Mouse (Mus musculus): ENCODE data around the gene Arid1a. TPM values are rescaled to one million over a fixed set of nuclear protein-coding genes. Genes with fewer than 3 reads are reported as not detected.

Gene Arid1a
- polyA plus RNA-seq, 1 experiment from 2014 or later = 30.5 TPM

GRCm38 (mm10) chr4:133669652-133670210 lies 86.8 kb downstream of the Arid1a start:
- Histone ChIP-seq H3K36me3 (ENCODE audit: insufficient read depth, low read length) (peaks cover 4% of the 10 kb centered on the region; the same call in 1 of the 2 replicates), H3K4me1 (ENCODE audit: insufficient read depth, low read length) (peaks cover 34% of the 10 kb centered on the region), H3K27me3 (ENCODE audit: insufficient read depth, low read length) (no peaks in the 10 kb centered on the region), H3K4me3 (ENCODE audit: low read length) (no peak overlapping the region), H3K9ac (replicated peaks; ENCODE audit: low read length) (peak overlapping the region; percentile 33; the same call in 1 of the 2 replicates), H3K27ac (ENCODE audit: low read length) (peak overlapping the region; percentile 29; the same call in 1 of the 2 replicates), H3K9me3 (ENCODE audit: low read length) (no peaks in the 10 kb centered on the region), H3K4me2 (replicated peaks; ENCODE audit: low read depth, low read length) (no peak overlapping the region)
- 50% methylated on average over 6 of the region's 6 CpGs for WGBS
- no peak for ATAC-seq (ENCODE audit: low FRiP score, low TSS enrichment)

GRCm38 (mm10) chr4:133668537-133668936 lies 88.0 kb downstream of the Arid1a start:
- Histone ChIP-seq H3K27me3 (ENCODE audit: insufficient read depth, low read length) (no peaks in the 10 kb centered on the region), H3K9ac (replicated peaks; ENCODE audit: low read length) (no peak overlapping the region; the same call in 1 of the 2 replicates), H3K36me3 (ENCODE audit: insufficient read depth, low read length) (peaks cover 9% of the 10 kb centered on the region; the same call in 1 of the 2 replicates), H3K27ac (ENCODE audit: low read length) (no peak overlapping the region), H3K9me3 (ENCODE audit: low read length) (no peaks in the 10 kb centered on the region), H3K4me3 (ENCODE audit: low read length) (no peak overlapping the region), H3K4me1 (ENCODE audit: insufficient read depth, low read length) (peaks cover 22% of the 10 kb centered on the region), H3K4me2 (replicated peaks; ENCODE audit: low read depth, low read length) (no peak overlapping the region)
- WGBS = 58% methylated on average over 3 of the region's 3 CpGs
- no peak for ATAC-seq (ENCODE audit: low FRiP score, low TSS enrichment)

GRCm38 (mm10) chr4:133666199-133666598 lies 90.4 kb downstream of the Arid1a start:
- Histone ChIP-seq H3K27me3 (ENCODE audit: insufficient read depth, low read length) (no peaks in the 10 kb centered on the region), H3K36me3 (ENCODE audit: insufficient read depth, low read length) (peaks cover 15% of the 10 kb centered on the region; the same call in 1 of the 2 replicates), H3K4me1 (ENCODE audit: insufficient read depth, low read length) (peaks cover 13% of the 10 kb centered on the region), H3K27ac (ENCODE audit: low read length) (peak overlapping the region; percentile 11; the same call in 1 of the 2 replicates), H3K9me3 (ENCODE audit: low read length) (no peaks in the 10 kb centered on the region), H3K9ac (replicated peaks; ENCODE audit: low read length) (no peak overlapping the region), H3K4me3 (ENCODE audit: low read length) (no peak overlapping the region), H3K4me2 (replicated peaks; ENCODE audit: low read depth, low read length) (no peak overlapping the region)
- WGBS = 79% methylated on average over 6 of the region's 6 CpGs
- no peak for ATAC-seq (ENCODE audit: low FRiP score, low TSS enrichment)

GRCm38 (mm10) chr4:133665118-133665517 lies 91.5 kb downstream of the Arid1a start:
- Histone ChIP-seq H3K27me3 (ENCODE audit: insufficient read depth, low read length) (no peaks in the 10 kb centered on the region), H3K27ac (ENCODE audit: low read length) (no peak overlapping the region), H3K4me1 (ENCODE audit: insufficient read depth, low read length) (peaks cover 15% of the 10 kb centered on the region), H3K9ac (replicated peaks; ENCODE audit: low read length) (no peak overlapping the region), H3K36me3 (ENCODE audit: insufficient read depth, low read length) (peaks cover 15% of the 10 kb centered on the region; the same call in 1 of the 2 replicates), H3K9me3 (ENCODE audit: low read length) (no peaks in the 10 kb centered on the region), H3K4me2 (replicated peaks; ENCODE audit: low read depth, low read length) (no peak overlapping the region), H3K4me3 (ENCODE audit: low read length) (no peak overlapping the region)
- 73% methylated on average over 11 of the region's 11 CpGs for WGBS
- no peak for ATAC-seq (ENCODE audit: low FRiP score, low TSS enrichment)

GRCm38 (mm10) chr4:133662945-133663344 lies 93.6 kb downstream of the Arid1a start:
- no peak for ATAC-seq (ENCODE audit: low FRiP score, low TSS enrichment)

DNA sequence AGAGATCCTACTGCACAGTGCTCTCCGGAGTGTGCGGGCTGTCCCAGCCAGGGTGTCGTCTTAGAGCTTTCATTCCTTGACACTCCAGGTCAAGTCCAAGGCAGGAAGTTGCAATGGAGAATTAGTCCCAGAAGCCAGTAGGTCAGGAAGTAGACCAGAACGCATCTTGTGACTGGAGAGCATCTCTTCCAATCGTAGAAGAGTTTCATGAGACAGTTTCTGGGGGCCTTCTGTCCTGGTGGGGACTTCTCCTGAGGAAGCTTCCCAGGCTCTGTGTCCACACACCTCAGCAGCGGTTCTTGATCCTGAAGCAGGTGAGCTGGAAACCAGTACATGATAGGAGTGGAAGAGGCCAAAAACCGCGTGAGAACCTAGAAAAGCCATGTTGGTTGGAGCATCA lies 94.1 kb downstream of the Arid1a start:
- H3K4me2 ChIP-seq (replicated peaks; ENCODE audit: low read depth, low read length) = no peak overlapping the region
- no peak overlapping the region for H3K27ac ChIP-seq (ENCODE audit: low read length)
- H3K9ac ChIP-seq (replicated peaks; ENCODE audit: low read length) = no peak overlapping the region
- H3K9me3 ChIP-seq (ENCODE audit: low read length) = no peaks in the 10 kb centered on the region
- no peaks in the 10 kb centered on the region for H3K27me3 ChIP-seq (ENCODE audit: insufficient read depth, low read length)
- 85% methylated on average over 8 of the region's 8 CpGs for WGBS
- ATAC-seq (ENCODE audit: low FRiP score, low TSS enrichment) = no peak
- H3K36me3 ChIP-seq (ENCODE audit: insufficient read depth, low read length) = peaks cover 15% of the 10 kb centered on the region; the same call in 1 of the 2 replicates
- peaks cover 40% of the 10 kb centered on the region for H3K4me1 ChIP-seq (ENCODE audit: insufficient read depth, low read length)
- H3K4me3 ChIP-seq (ENCODE audit: low read length) = no peak overlapping the region

More at GRCm38 (mm10) chr4:133662945-133663344, 93.6 kb downstream of the Arid1a start:
- H3K4me3 ChIP-seq (ENCODE audit: low read length) = no peak overlapping the region
- H3K27ac ChIP-seq (ENCODE audit: low read length) = no peak overlapping the region
- no peaks in the 10 kb centered on the region for H3K9me3 ChIP-seq (ENCODE audit: low read length)
- no peak overlapping the region for H3K4me2 ChIP-seq (replicated peaks; ENCODE audit: low read depth, low read length)
- no peak overlapping the region for H3K9ac ChIP-seq (replicated peaks; ENCODE audit: low read length)
- H3K36me3 ChIP-seq (ENCODE audit: insufficient read depth, low read length) = peaks cover 15% of the 10 kb centered on the region; the same call in 1 of the 2 replicates
- 81% methylated on average over 8 of the region's 8 CpGs for WGBS
- no peaks in the 10 kb centered on the region for H3K27me3 ChIP-seq (ENCODE audit: insufficient read depth, low read length)
- peaks cover 34% of the 10 kb centered on the region for H3K4me1 ChIP-seq (ENCODE audit: insufficient read depth, low read length)

GRCm38 (mm10) chr4:133660193-133661155 lies 96.1 kb downstream of the Arid1a start:
- ATAC-seq (ENCODE audit: low FRiP score, low TSS enrichment) = peak; percentile 55
- peak overlapping the region; percentile 64 for H3K9ac ChIP-seq (replicated peaks; ENCODE audit: low read length)
- H3K4me2 ChIP-seq (replicated peaks; ENCODE audit: low read depth, low read length) = peak overlapping the region; percentile 57
- no peaks in the 10 kb centered on the region for H3K9me3 ChIP-seq (ENCODE audit: low read length)
- WGBS = 7% methylated on average over 10 of the region's 10 CpGs
- H3K4me3 ChIP-seq (ENCODE audit: low read length) = peak overlapping the region; percentile 44
- H3K27me3 ChIP-seq (ENCODE audit: insufficient read depth, low read length) = no peaks in the 10 kb centered on the region
- H3K27ac ChIP-seq (ENCODE audit: low read length) = peak overlapping the region; percentile 99
- H3K36me3 ChIP-seq (ENCODE audit: insufficient read depth, low read length) = peaks cover 11% of the 10 kb centered on the region; the same call in 1 of the 2 replicates
- H3K4me1 ChIP-seq (ENCODE audit: insufficient read depth, low read length) = peaks cover 53% of the 10 kb centered on the region

GRCm38 (mm10) chr4:133659497-133660192 lies 96.9 kb downstream of the Arid1a start:
- peak; percentile 43; the same call in 1 of the 2 replicates for ATAC-seq (ENCODE audit: low FRiP score, low TSS enrichment)
- peak overlapping the region; percentile 64 for H3K9ac ChIP-seq (replicated peaks; ENCODE audit: low read length)
- H3K4me1 ChIP-seq (ENCODE audit: insufficient read depth, low read length) = peaks cover 53% of the 10 kb centered on the region
- H3K9me3 ChIP-seq (ENCODE audit: low read length) = no peaks in the 10 kb centered on the region
- peak overlapping the region; percentile 44 for H3K4me3 ChIP-seq (ENCODE audit: low read length)
- peak overlapping the region; percentile 57 for H3K4me2 ChIP-seq (replicated peaks; ENCODE audit: low read depth, low read length)
- peak overlapping the region; percentile 99 for H3K27ac ChIP-seq (ENCODE audit: low read length)
- 3% methylated on average over 15 of the region's 15 CpGs for WGBS
- peaks cover 11% of the 10 kb centered on the region; the same call in 1 of the 2 replicates for H3K36me3 ChIP-seq (ENCODE audit: insufficient read depth, low read length)
- no peaks in the 10 kb centered on the region for H3K27me3 ChIP-seq (ENCODE audit: insufficient read depth, low read length)

- H3K4me1 ChIP-seq (ENCODE audit: insufficient read depth, low read length) = peaks cover 53% of the 10 kb centered on the region
- H3K4me2 ChIP-seq (replicated peaks; ENCODE audit: low read depth, low read length) = peak overlapping the region; percentile 57
- no peaks in the 10 kb centered on the region for H3K27me3 ChIP-seq (ENCODE audit: insufficient read depth, low read length)
- H3K4me3 ChIP-seq (ENCODE audit: low read length) = peak overlapping the region; percentile 44
- H3K9me3 ChIP-seq (ENCODE audit: low read length) = no peaks in the 10 kb centered on the region
- peak overlapping the region; percentile 64 for H3K9ac ChIP-seq (replicated peaks; ENCODE audit: low read length)
- no peak for ATAC-seq (ENCODE audit: low FRiP score, low TSS enrichment)
- peak overlapping the region; percentile 99 for H3K27ac ChIP-seq (ENCODE audit: low read length)
- peaks cover 7% of the 10 kb centered on the region; the same call in 1 of the 2 replicates for H3K36me3 ChIP-seq (ENCODE audit: insufficient read depth, low read length)
- WGBS = 48% methylated on average over 2 of the region's 2 CpGs
These were observed 97.8 kb downstream of the Arid1a start for GRCm38 (mm10) chr4:133658729-133659128.
